Comparison of ENCODE assay signal across 8 mouse cellular contexts in genomic region chr16:43363751-43364515, GRCm38 (mm10).
DNase-seq lines count a peak whose midpoint lies in the region; ATAC-seq and TF ChIP-seq lines count a peak whose summit lies in the region.

No protein-coding gene starts in this region.

- H3K27me3 ChIP-seq in midbrain, embryonic 10.5 days (ENCODE audit: low read depth, poor library complexity, severe bottlenecking) = no peaks in the 10 kb centered on the region
- H3K27me3 ChIP-seq in midbrain, embryonic 16.5 days (ENCODE audit: control insufficient read depth, insufficient read depth, low read depth, low read length) = no peaks in the 10 kb centered on the region
- no peaks in the 10 kb centered on the region for H3K27me3 ChIP-seq in embryonic facial prominence, embryonic 12.5 days
- H3K27me3 ChIP-seq in kidney, embryonic 15.5 days = no peaks in the 10 kb centered on the region
- H3K27me3 ChIP-seq in liver, adult 2 months (ENCODE audit: control insufficient read depth, insufficient read depth, low read length) = no peaks in the 10 kb centered on the region

- H3K4me2 ChIP-seq in midbrain, embryonic 16.5 days (ENCODE audit: low read length) = no peak overlapping the region
- no peak overlapping the region for H3K4me2 ChIP-seq in embryonic facial prominence, embryonic 12.5 days (replicated peaks)
- H3K4me2 ChIP-seq in kidney, embryonic 15.5 days = peak overlapping the region; percentile 45

- no peak for ATAC-seq in midbrain, embryonic 16.5 days
- no peak for ATAC-seq in embryonic facial prominence, embryonic 12.5 days (ENCODE audit: insufficient number of reproducible peaks, insufficient read depth, low FRiP score, low TSS enrichment)
- peak; percentile 75 for ATAC-seq in kidney, embryonic 15.5 days (replicated peaks; ENCODE audit: low FRiP score)
- peak; percentile 85 for ATAC-seq in monocyte, adult 5-6 weeks (replicated peaks; ENCODE audit: insufficient number of reproducible peaks, low FRiP score, low TSS enrichment, poor library complexity, severe bottlenecking)

- TF ChIP-seq POLR2A in liver, adult 2 months (IDR thresholded peaks at IDR 0.05; ENCODE audit: extremely low read depth, insufficient read depth, low read length) = no peak

- DNase-seq in midbrain, embryonic 10.5 days (ENCODE audit: low spot score) = peak; percentile 17
- peak; percentile 86 to 89 for DNase-seq in heart, adult 9 months (ENCODE audit: low spot score in 2 of 2)
- peak; percentile 72 for DNase-seq in liver, adult 2 months (ENCODE audit: extremely low read depth, low read depth, low spot score)
- no peak for DNase-seq in c-Kit-positive CD71-positive TER-119-positive erythroid progenitor cells, embryonic 14.5 days (ENCODE audit: low spot score)

- H3K27ac ChIP-seq in midbrain, embryonic 10.5 days (replicated peaks) = peak overlapping the region; percentile 69
- no peak overlapping the region; the same call in 1 of the 2 replicates for H3K27ac ChIP-seq in midbrain, embryonic 16.5 days (ENCODE audit: low read length)
- H3K27ac ChIP-seq in embryonic facial prominence, embryonic 12.5 days = 0 out of 2 replicates have a peak overlapping the region, but pooled peaks have one; percentile 46
- H3K27ac ChIP-seq in kidney, embryonic 15.5 days = peak overlapping the region; percentile 93
- H3K27ac ChIP-seq in liver, adult 2 months (replicated peaks; ENCODE audit: insufficient read depth, low read depth, low read length) = peak overlapping the region; percentile 91

- peaks cover 21% of the 10 kb centered on the region for H3K4me1 ChIP-seq in midbrain, embryonic 10.5 days
- H3K4me1 ChIP-seq in midbrain, embryonic 16.5 days (ENCODE audit: control insufficient read depth, insufficient read depth, low read length) = peaks cover 7% of the 10 kb centered on the region; the same call in 1 of the 2 replicates
- H3K4me1 ChIP-seq in embryonic facial prominence, embryonic 12.5 days = peaks cover 14% of the 10 kb centered on the region
- H3K4me1 ChIP-seq in kidney, embryonic 15.5 days = peaks cover 50% of the 10 kb centered on the region
- H3K4me1 ChIP-seq in liver, adult 2 months (ENCODE audit: control insufficient read depth, insufficient read depth, low read length) = peaks cover 32% of the 10 kb centered on the region

- no peaks in the 10 kb centered on the region for H3K9me3 ChIP-seq in midbrain, embryonic 10.5 days (replicated peaks)
- H3K9me3 ChIP-seq in midbrain, embryonic 16.5 days (replicated peaks; ENCODE audit: control insufficient read depth, low read length, poor library complexity, severe bottlenecking) = no peaks in the 10 kb centered on the region
- H3K9me3 ChIP-seq in embryonic facial prominence, embryonic 12.5 days = no peaks in the 10 kb centered on the region
- H3K9me3 ChIP-seq in kidney, embryonic 15.5 days (replicated peaks) = no peaks in the 10 kb centered on the region

- WGBS in midbrain, embryonic 10.5 days = 36% methylated on average over 7 of the region's 7 CpGs
- 31% methylated on average over 7 of the region's 7 CpGs for WGBS in midbrain, embryonic 16.5 days
- 25% methylated on average over 7 of the region's 7 CpGs for WGBS in embryonic facial prominence, embryonic 12.5 days
- 10% methylated on average over 7 of the region's 7 CpGs for WGBS in kidney, embryonic 15.5 days
- 8% methylated on average over 7 of the region's 7 CpGs for WGBS in liver, adult 2 months

- no peak overlapping the region for H3K4me3 ChIP-seq in midbrain, embryonic 10.5 days
- no peak overlapping the region for H3K4me3 ChIP-seq in midbrain, embryonic 16.5 days (ENCODE audit: low read depth, low read length)
- H3K4me3 ChIP-seq in embryonic facial prominence, embryonic 12.5 days = no peak overlapping the region
- H3K4me3 ChIP-seq in kidney, embryonic 15.5 days (replicated peaks) = peak overlapping the region; percentile 3; the same call in 1 of the 2 replicates
- H3K4me3 ChIP-seq in liver, adult 2 months (ENCODE audit: insufficient read depth, low read depth, low read length) = peak overlapping the region; percentile 50

- H3K9ac ChIP-seq in midbrain, embryonic 16.5 days (ENCODE audit: low read depth, low read length) = no peak overlapping the region
- no peak overlapping the region for H3K9ac ChIP-seq in embryonic facial prominence, embryonic 12.5 days
- peak overlapping the region; percentile 21; the same call in 1 of the 2 replicates for H3K9ac ChIP-seq in kidney, embryonic 15.5 days
- peak overlapping the region; percentile 76 for H3K9ac ChIP-seq in liver, adult 2 months (ENCODE audit: low read depth, low read length)

- no peaks in the 10 kb centered on the region for H3K36me3 ChIP-seq in midbrain, embryonic 10.5 days
- no peaks in the 10 kb centered on the region for H3K36me3 ChIP-seq in midbrain, embryonic 16.5 days (ENCODE audit: control insufficient read depth, insufficient read depth, low read length)
- no peaks in the 10 kb centered on the region for H3K36me3 ChIP-seq in embryonic facial prominence, embryonic 12.5 days
- H3K36me3 ChIP-seq in kidney, embryonic 15.5 days = no peaks in the 10 kb centered on the region
- H3K36me3 ChIP-seq in liver, adult 2 months (ENCODE audit: control insufficient read depth, insufficient read depth, low read length) = no peaks in the 10 kb centered on the region

- peaks cover 16% of the 10 kb centered on the region; the same call in 1 of the 2 replicates for H3K79me2 ChIP-seq in liver, adult 2 months (ENCODE audit: control insufficient read depth, insufficient read depth, low read length)

- no peak for TF ChIP-seq CTCF in liver, adult 2 months (IDR thresholded peaks at IDR 0.05; ENCODE audit: low read depth, low read length)

Comparison
In these comparisons a context has a peak if more than half of its experiments do, and no peak if none do; other contexts are left out.
1. H3K4me3 ChIP-seq: peak in kidney, embryonic 15.5 days (single experiment) and liver, adult 2 months (single experiment); none in midbrain, embryonic 10.5 days (single experiment), midbrain, embryonic 16.5 days (single experiment) and embryonic facial prominence, embryonic 12.5 days (single experiment).
2. ATAC-seq: peak in kidney, embryonic 15.5 days (single experiment) and monocyte, adult 5-6 weeks (single experiment); none in midbrain, embryonic 16.5 days (single experiment) and embryonic facial prominence, embryonic 12.5 days (single experiment).
3. H3K9ac ChIP-seq: peak in kidney, embryonic 15.5 days (single experiment) and liver, adult 2 months (single experiment); none in midbrain, embryonic 16.5 days (single experiment) and embryonic facial prominence, embryonic 12.5 days (single experiment).